Mouse (Mus musculus) erythroblast, embryonic 14.5 days (primary cell): ENCODE measurements around the gene Cit. TPM values are rescaled to one million over a fixed set of nuclear protein-coding genes. Genes with fewer than 3 reads are reported as not detected.

Experiments used
- H3K27me3 ChIP-seq: 2 replicates; pipeline ENCODE4 v1.6.1; 2012; ENCODE audit warnings: inconsistent platforms; ENCODE audit not compliant: control insufficient read depth
- H3K36me3 ChIP-seq: 2 replicates; pipeline ENCODE4 v1.6.1; 2012; ENCODE audit warnings: mild to moderate bottlenecking, inconsistent platforms; ENCODE audit not compliant: control insufficient read depth
- H3K4me1 ChIP-seq: 2 replicates; pipeline ENCODE4 v1.6.1; 2012; ENCODE audit warnings: inconsistent platforms; ENCODE audit not compliant: control insufficient read depth
- H3K4me3 ChIP-seq: replicated peaks from 2 replicates; pipeline ENCODE3; 2012; ENCODE audit warnings: moderate library complexity, mild to moderate bottlenecking, inconsistent platforms
- H3K9me3 ChIP-seq: 2 replicates; pipeline ENCODE4 v1.6.1; 2012; ENCODE audit warnings: low read length, inconsistent platforms, mixed read lengths; ENCODE audit not compliant: control insufficient read depth
- GATA1 ChIP-seq: IDR thresholded peaks from 2 replicates; pipeline ENCODE4 v1.6.1; 2012; ENCODE audit warnings: low read length, inconsistent platforms, mixed read lengths
- TAL1 ChIP-seq: IDR thresholded peaks from 3 replicates; pipeline ENCODE4 v1.6.1; 2012; ENCODE audit warnings: low read length, inconsistent platforms, mixed read lengths
- polyA plus RNA-seq: library from polyadenylated mRNA; stranded (reverse); fragments of >175 nt; gene quantifications from 2 replicates; pipeline ENCODE4 v1.2.3, GENCODE M21; 2012

The Cit gene
- polyA plus RNA-seq, 1 experiment: 13.6 TPM

- TF ChIP-seq TAL1 (no peak), GATA1 (no peak)
- H3K9me3 ChIP-seq: no peaks in the 10 kb centered on the region
- H3K27me3 ChIP-seq: no peaks in the 10 kb centered on the region
- no peaks in the 10 kb centered on the region; the same call in 1 of the 2 replicates for H3K4me1 ChIP-seq
- H3K4me3 ChIP-seq: no peak overlapping the region
- H3K36me3 ChIP-seq: peaks cover 100% of the 10 kb centered on the region
Measured at GRCm38 (mm10) chr5:115979134-115979696, 134.1 kb downstream of the Cit start.

- no peaks in the 10 kb centered on the region for H3K9me3 ChIP-seq
- peaks cover 100% of the 10 kb centered on the region for H3K36me3 ChIP-seq
- H3K4me3 ChIP-seq: no peak overlapping the region
- H3K4me1 ChIP-seq: no peaks in the 10 kb centered on the region; the same call in 1 of the 2 replicates
- TF ChIP-seq TAL1 (no peak), GATA1 (no peak)
- H3K27me3 ChIP-seq: no peaks in the 10 kb centered on the region
Measured at GRCm38 (mm10) chr5:115980537-115980936, 135.5 kb downstream of the Cit start.

- no peaks in the 10 kb centered on the region; the same call in 1 of the 2 replicates for H3K4me1 ChIP-seq
- TF ChIP-seq TAL1 (no peak), GATA1 (no peak)
- no peaks in the 10 kb centered on the region for H3K9me3 ChIP-seq
- H3K4me3 ChIP-seq: no peak overlapping the region
- peaks cover 100% of the 10 kb centered on the region for H3K36me3 ChIP-seq
- H3K27me3 ChIP-seq: no peaks in the 10 kb centered on the region
Measured at GRCm38 (mm10) chr5:115982671-115983373, 137.7 kb downstream of the Cit start.

GRCm38 (mm10) chr5:115984392-115984791 is 139.3 kb downstream of the Cit start:
- TF ChIP-seq GATA1: no peak
- TF ChIP-seq TAL1: no peak
- Histone ChIP-seq H3K4me3 (no peak overlapping the region), H3K4me1 (no peaks in the 10 kb centered on the region), H3K36me3 (peaks cover 100% of the 10 kb centered on the region), H3K9me3 (no peaks in the 10 kb centered on the region; the same call in 1 of the 2 replicates), H3K27me3 (no peaks in the 10 kb centered on the region)

- no peak overlapping the region for H3K4me3 ChIP-seq
- TF ChIP-seq TAL1 (no peak), GATA1 (no peak)
- no peaks in the 10 kb centered on the region for H3K4me1 ChIP-seq
- H3K27me3 ChIP-seq: no peaks in the 10 kb centered on the region
- H3K9me3 ChIP-seq: no peaks in the 10 kb centered on the region; the same call in 1 of the 2 replicates
- H3K36me3 ChIP-seq: peaks cover 100% of the 10 kb centered on the region
Measured at GRCm38 (mm10) chr5:115985101-115985500, 140.0 kb downstream of the Cit start.

- Histone ChIP-seq H3K36me3 (peaks cover 100% of the 10 kb centered on the region), H3K27me3 (no peaks in the 10 kb centered on the region), H3K9me3 (peaks cover 2% of the 10 kb centered on the region; the same call in 1 of the 2 replicates), H3K4me1 (no peaks in the 10 kb centered on the region), H3K4me3 (no peak overlapping the region)
- TF ChIP-seq GATA1 (no peak), TAL1 (no peak)
Measured at GRCm38 (mm10) chr5:115987284-115987683, 142.2 kb downstream of the Cit start.

- Histone ChIP-seq H3K9me3 (peaks cover 2% of the 10 kb centered on the region; the same call in 1 of the 2 replicates), H3K27me3 (no peaks in the 10 kb centered on the region), H3K4me1 (no peaks in the 10 kb centered on the region), H3K36me3 (peaks cover 98% of the 10 kb centered on the region), H3K4me3 (no peak overlapping the region)
- TF ChIP-seq TAL1: no peak
Measured at GRCm38 (mm10) chr5:115991717-115992116, 146.6 kb downstream of the Cit start.

GRCm38 (mm10) chr5:115994101-115994500 is 149.0 kb downstream of the Cit start:
- peaks cover 97% of the 10 kb centered on the region for H3K36me3 ChIP-seq
- H3K9me3 ChIP-seq: peaks cover 2% of the 10 kb centered on the region; the same call in 1 of the 2 replicates
- H3K4me1 ChIP-seq: no peaks in the 10 kb centered on the region
- no peak for TF ChIP-seq GATA1
- no peak for TF ChIP-seq TAL1
- H3K4me3 ChIP-seq: no peak overlapping the region
- H3K27me3 ChIP-seq: no peaks in the 10 kb centered on the region

- no peaks in the 10 kb centered on the region for H3K27me3 ChIP-seq
- H3K4me3 ChIP-seq: no peak overlapping the region
- TF ChIP-seq TAL1 (no peak), GATA1 (no peak)
- no peaks in the 10 kb centered on the region for H3K9me3 ChIP-seq
- peaks cover 97% of the 10 kb centered on the region for H3K36me3 ChIP-seq
- H3K4me1 ChIP-seq: no peaks in the 10 kb centered on the region
Measured at GRCm38 (mm10) chr5:115997376-115997775, 152.3 kb downstream of the Cit start.
